Mouse (Mus musculus) urinary bladder, postnatal 10 days (tissue): ENCODE results near the gene Fam219b.
A peak's percentile ranks its signal among the peaks of the same experiment; 100 is the strongest.

ENCODE experiments used
- DNase-seq: peaks from one replicate; pipeline ENCODE4 v3.0.0; 2022; ENCODE audit warnings: low spot score

Fam219b gene

DNA sequence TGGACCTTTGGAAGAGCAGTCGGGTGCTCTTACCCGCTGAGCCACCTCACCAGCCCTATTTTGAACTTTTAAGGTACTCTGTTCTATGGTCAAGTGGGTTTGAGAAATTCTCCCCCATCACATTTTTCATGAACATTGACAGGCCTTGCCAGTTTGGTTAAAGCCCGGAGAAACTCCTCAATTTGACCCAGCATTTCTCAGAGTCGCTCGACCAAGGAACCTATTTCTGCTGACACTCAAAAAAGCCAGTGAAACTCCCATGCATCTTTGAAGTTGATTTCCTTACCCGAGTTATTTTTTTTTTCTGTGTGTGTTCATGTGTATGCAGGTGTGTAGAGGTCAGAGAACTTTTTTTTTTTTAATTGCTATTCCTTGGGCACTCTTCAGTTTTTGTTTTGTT is 27.3 kb downstream of the Fam219b start:
- DNase-seq: no peak

DNA sequence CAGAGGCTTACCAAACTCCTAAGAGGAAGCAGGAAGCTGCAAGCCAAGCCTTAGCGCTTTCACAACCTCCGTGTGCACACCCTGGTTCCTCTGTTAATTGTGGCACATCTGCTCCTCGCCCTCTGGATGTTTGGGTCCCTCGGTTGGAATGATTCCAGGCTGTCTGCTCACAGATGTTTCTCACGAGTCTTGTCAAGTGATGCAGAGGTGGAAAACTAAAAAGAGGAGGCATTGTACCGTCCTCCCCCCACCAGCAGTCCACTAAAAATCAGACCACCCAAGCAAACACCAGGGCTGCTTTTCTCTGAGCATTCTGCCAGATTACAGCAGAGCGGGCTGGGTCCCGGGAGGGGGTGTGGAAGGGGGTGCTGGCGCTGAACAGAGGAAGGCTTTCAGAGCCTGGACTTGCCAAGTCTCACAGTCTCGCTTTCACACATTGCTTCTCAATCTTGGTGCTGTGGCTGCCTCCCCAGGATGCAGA is 28.5 kb downstream of the Fam219b start:
- DNase-seq: no peak

DNA sequence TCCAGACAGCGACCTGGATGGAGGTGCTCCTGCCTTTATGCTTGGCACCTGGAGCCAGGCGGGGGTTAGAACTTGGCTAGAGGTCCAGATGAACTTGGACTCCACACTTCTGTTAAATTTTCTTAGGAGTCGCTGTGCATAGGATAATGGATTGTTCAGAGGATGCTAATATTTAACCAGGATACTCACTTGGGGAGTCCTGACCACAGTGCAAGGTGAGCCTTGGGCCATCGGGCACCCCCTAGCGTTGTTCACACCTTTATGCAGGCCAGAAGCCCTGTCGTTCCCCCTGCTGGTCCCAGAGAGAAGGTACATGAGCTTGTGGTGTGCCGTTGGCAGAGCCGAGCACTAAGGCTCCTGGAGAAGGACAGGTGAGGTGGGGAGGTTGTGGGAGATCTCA is 29.5 kb downstream of the Fam219b start:
- no peak for DNase-seq

DNA sequence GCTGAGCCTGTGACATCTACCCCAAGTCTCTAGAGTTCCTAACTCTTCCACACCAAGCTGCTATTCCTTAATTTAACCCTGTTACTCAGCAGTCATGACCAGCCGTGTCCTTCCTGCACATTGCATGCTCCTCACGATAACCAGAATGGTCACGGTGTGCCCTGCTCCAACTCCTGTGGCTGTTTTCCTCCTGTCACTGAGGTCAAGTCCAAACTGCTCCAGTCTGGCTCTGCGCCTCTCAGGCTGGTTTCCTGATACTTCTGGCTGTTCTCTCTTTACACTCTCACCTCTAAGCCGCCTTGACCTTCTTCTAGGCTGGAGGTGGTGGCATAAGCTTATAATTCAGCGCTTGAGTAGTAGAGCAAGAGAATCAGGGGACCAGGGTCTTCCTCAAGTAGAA is 31.2 kb downstream of the Fam219b start:
- DNase-seq: no peak

DNA sequence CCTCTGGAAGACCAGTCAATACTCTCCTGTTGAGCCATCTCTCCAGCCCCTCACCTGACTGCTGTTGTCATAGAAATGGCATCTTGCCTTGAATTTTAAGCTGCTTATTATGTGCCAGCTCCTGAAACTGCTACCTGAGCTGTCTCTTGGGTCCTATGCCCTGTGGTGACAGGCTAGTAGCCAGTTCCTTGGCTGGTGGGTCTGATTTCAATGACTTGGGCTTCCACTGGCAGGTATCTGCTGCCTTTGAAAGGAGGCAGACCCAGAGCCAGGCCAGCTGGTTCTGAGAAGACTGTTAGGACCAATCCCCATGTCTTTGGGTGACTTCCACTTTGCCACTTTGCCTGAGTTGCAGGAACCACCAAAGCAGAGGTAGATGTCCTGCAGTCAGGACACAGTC is 37.1 kb downstream of the Fam219b start:
- DNase-seq: no peak

DNA sequence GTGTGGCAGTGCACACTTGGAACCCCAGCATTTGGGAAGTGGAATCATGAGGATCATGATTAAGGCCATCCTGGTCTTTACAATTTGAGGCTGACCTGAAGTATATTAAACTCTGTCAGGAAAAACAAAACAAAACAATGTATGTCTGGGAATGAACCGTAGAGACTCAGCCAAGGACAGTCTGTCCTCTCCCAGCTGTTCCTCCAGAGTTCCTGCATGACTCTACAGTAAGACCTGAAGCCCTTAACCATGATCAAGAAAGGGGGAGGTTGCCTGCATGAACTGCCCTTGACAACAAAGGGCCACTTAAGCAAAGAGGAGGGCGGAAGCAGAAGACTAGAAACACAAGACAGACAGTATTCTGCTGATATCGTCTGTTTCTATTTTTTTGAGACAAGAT is 38.2 kb downstream of the Fam219b start:
- DNase-seq: no peak

DNA sequence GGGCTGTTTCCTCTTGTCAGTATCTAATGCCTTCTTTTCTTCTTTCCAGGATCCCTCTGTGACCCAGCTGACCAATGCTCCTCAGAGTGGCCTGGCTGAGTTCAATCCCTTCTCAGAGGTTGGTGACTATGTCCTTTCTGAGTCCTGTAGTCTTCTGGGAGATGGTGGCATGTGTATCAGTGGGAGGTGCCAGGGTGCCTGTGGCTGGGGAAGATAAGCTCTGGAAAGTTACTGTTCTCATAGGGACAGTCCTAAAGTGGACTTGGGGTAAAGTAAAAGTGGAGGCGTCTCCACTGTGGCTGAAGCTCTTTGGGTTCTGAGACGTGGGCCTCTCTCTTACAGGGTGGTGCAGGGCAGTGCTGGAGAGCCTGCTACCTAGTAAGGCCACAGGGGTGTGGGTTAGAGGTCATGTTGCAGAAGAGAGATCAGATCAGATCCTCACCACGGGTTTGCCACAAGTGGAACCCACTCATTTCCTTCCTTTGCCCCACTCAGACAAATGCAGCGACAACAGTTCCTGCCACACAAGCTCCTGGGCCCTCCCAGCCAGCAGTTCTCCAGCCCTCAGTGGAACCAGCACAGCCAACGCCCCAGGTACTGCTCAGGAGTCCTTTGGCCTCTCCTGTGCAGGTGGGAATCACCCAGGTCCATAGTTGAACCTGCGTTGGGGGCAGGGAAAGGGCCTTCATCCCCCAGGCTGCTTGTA is 40.0 kb downstream of the Fam219b start:
- no peak for DNase-seq

DNA sequence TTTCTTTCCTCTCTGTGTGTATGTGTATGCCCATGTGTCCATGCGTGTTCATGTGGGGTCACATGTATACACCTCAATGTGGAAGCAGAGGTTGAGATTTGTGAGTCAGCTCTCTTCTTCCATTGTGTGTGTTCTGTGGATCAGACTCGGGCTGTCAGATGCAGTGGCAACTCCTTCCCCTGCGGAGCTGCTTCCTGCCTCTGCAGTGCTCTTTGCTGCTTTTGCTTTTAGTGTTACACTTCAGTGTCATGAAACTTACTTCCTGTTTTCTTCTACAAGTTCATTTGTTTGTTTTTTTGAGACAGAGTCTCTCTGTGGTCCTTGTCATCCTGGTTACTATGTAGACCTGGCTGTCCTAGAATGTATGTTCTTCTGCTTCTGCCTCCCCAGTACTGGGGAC is 47.7 kb downstream of the Fam219b start:
- DNase-seq: no peak

DNA sequence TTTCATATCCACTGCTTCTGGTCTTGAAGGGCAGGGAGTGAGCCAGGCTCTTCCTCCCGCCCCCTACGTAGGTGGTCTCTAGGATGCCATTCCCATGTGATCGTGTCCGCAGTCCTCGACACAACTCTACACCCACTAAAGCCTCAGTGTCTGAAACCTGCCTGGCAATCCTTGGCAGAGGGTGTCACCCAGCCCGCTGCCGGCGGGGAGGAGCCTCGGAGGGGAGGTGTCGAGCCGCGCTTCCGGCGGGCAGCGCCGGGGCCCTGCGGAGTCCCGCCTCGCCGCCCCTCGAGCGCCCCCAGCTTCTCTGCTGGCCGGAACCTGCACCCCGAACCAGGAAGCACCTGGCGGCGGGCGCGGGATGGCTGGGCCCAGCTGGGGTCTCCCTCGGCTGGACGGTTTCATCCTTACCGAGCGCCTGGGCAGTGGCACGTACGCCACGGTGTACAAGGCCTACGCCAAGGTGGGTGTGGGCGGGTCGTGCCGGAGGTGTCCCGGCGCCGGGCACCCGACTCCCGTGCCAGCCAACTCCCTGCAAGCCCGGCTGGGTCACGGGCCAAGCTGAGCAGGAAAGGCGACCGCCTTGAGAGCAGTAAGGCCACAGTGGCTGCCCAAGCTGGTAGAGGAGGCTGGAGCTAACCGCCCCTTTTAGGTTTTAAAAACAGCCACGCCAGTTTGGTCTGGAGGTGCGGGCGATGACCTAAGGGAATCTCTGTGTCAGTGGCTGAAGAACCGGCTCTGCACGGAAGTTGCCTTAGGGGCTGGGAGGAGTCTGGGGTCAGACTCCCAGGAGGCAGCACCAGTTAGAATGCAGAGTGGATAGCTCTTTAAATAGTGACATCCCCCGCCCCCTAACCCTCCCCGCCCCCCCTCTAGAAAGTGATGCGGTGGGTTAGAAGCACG is 52.1 kb downstream of the Fam219b start, which contains the start of gene Ulk3:
Gene Ulk3 (plus strand): TSS at position 229 of the 903 bp plus-strand sequence.
- peak; percentile 31 for DNase-seq

DNA sequence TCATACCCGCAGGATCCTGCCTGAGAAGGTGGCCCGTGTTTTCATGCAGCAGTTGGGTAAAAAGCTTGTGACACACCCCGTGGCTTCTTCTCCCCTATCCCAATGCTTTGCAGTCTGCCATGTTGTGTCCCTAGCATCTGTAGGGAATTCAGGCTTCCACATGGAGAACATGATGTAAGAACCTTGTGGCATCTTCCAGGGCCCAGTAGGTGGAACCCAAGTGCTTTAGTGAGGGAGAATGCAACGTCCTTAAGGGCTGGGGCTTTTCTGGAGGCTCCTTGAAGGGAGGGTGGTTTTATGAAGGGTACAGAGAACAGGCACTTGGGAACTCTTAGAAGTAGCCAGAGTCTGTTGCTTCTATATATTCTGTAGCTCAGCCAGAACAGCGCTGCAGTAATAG is 53.4 kb downstream of the Fam219b start:
- DNase-seq: no peak
